In the genomic region with DNA sequence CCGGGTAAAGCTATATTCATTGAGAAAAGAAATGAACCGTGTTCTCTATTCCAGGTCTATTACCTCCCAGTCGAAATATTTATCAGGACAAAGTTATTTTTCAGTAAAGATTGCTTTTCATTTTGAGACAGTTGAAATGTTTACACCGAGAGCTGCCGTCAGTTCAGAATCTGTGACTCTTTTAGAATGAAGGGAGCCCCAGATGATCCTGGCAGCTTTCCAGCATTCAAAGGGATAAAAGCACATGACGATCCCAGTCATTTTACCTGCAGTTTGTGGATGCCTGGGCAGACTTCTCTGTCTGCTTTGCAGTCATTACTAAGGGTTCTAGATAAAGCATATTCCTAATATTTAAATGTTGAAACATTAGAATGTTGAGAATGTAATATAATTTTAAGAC, we compare ENCODE assay signal across 14 mouse cellular contexts.
A peak's percentile ranks its signal among the peaks of the same experiment; 100 is the strongest.
DNase-seq lines count a peak whose midpoint lies in the region; ATAC-seq lines count a peak whose summit lies in the region.
"Had no signal": no experiment of that assay in that cellular context is flagged by ENCODE, and none has a peak within 500 bp of the region (broad histone marks: within the 10 kb centered on the region; RNA-seq: fewer than 3 reads in every experiment).

No protein-coding gene starts in this region.

- H3K27me3 ChIP-seq in heart, embryonic 10.5 days (ENCODE audit: insufficient read depth, poor library complexity, severe bottlenecking) = no peaks in the 10 kb centered on the region
- H3K27me3 ChIP-seq in liver, embryonic 12.5 days (replicated peaks) = no peaks in the 10 kb centered on the region
- H3K27me3 ChIP-seq in liver, embryonic 11.5 days (replicated peaks; ENCODE audit: control insufficient read depth, insufficient read depth, low read length) = no peaks in the 10 kb centered on the region
- H3K27me3 ChIP-seq in embryonic facial prominence, embryonic 14.5 days (replicated peaks; ENCODE audit: control insufficient read depth, insufficient read depth, low read length) = no peaks in the 10 kb centered on the region
- H3K27me3 ChIP-seq in heart, embryonic 16.5 days (ENCODE audit: control insufficient read depth, insufficient read depth, low read length) = no peaks in the 10 kb centered on the region
- H3K27me3 ChIP-seq: embryonic facial prominence, embryonic 12.5 days; liver, embryonic 15.5 days had no signal

- H3K4me2 ChIP-seq in liver, embryonic 12.5 days = no peak overlapping the region
- no peak overlapping the region for H3K4me2 ChIP-seq in liver, embryonic 11.5 days
- no peak overlapping the region for H3K4me2 ChIP-seq in embryonic facial prominence, embryonic 14.5 days (ENCODE audit: low read depth, low read length)
- peak overlapping the region; percentile 79 for H3K4me2 ChIP-seq in heart, embryonic 16.5 days (ENCODE audit: low read depth, low read length)
- H3K4me2 ChIP-seq: embryonic facial prominence, embryonic 12.5 days had no signal

- peak overlapping the region; percentile 47; the same call in 1 of the 2 replicates for H3K4me3 ChIP-seq in heart, embryonic 10.5 days
- H3K4me3 ChIP-seq in liver, embryonic 12.5 days = no peak overlapping the region
- no peak overlapping the region for H3K4me3 ChIP-seq in liver, embryonic 11.5 days (ENCODE audit: low read depth, low read length)
- no peak overlapping the region for H3K4me3 ChIP-seq in embryonic facial prominence, embryonic 14.5 days (ENCODE audit: low read depth, low read length)
- H3K4me3 ChIP-seq in heart, embryonic 16.5 days (ENCODE audit: low read length) = peak overlapping the region; percentile 49
- H3K4me3 ChIP-seq: embryonic facial prominence, embryonic 12.5 days; liver, embryonic 15.5 days had no signal

- no peak for DNase-seq in heart, embryonic 10.5 days (ENCODE audit: low spot score)
- no peak for DNase-seq in heart, adult 11 months
- DNase-seq in liver, embryonic 11.5 days (ENCODE audit: low spot score) = no peak
- no peak for DNase-seq in embryonic facial prominence, embryonic 14.5 days (ENCODE audit: low spot score)
- no peak for DNase-seq in right cerebral cortex, adult 18-20 months
- no peak for DNase-seq in ovary, postnatal 14 days (ENCODE audit: low spot score)
- DNase-seq: thymus, postnatal 4 days had no signal

- no peaks in the 10 kb centered on the region for H3K36me3 ChIP-seq in heart, embryonic 10.5 days
- no peaks in the 10 kb centered on the region for H3K36me3 ChIP-seq in liver, embryonic 12.5 days
- no peaks in the 10 kb centered on the region for H3K36me3 ChIP-seq in liver, embryonic 11.5 days (ENCODE audit: control insufficient read depth, insufficient read depth, low read length)
- no peaks in the 10 kb centered on the region for H3K36me3 ChIP-seq in embryonic facial prominence, embryonic 14.5 days (ENCODE audit: control insufficient read depth, insufficient read depth, low read length)
- H3K36me3 ChIP-seq in heart, embryonic 16.5 days (ENCODE audit: control insufficient read depth, insufficient read depth) = no peaks in the 10 kb centered on the region
- H3K36me3 ChIP-seq: embryonic facial prominence, embryonic 12.5 days; liver, embryonic 15.5 days had no signal

- H3K27ac ChIP-seq in heart, embryonic 10.5 days = peak overlapping the region; percentile 83
- peak overlapping the region; percentile 58; the same call in 1 of the 2 replicates for H3K27ac ChIP-seq in liver, embryonic 12.5 days
- H3K27ac ChIP-seq in liver, embryonic 11.5 days (ENCODE audit: low read depth, low read length) = no peak overlapping the region
- H3K27ac ChIP-seq in embryonic facial prominence, embryonic 14.5 days (replicated peaks; ENCODE audit: low read depth, low read length) = 0 out of 2 replicates have a peak overlapping the region, but pooled peaks have one; percentile 8
- H3K27ac ChIP-seq in heart, embryonic 16.5 days (ENCODE audit: low read length) = peak overlapping the region; percentile 61
- H3K27ac ChIP-seq: embryonic facial prominence, embryonic 12.5 days; kidney, postnatal 0 days; liver, embryonic 15.5 days had no signal

- peaks cover 48% of the 10 kb centered on the region for H3K4me1 ChIP-seq in heart, embryonic 10.5 days
- H3K4me1 ChIP-seq in liver, embryonic 12.5 days = peaks cover 67% of the 10 kb centered on the region
- H3K4me1 ChIP-seq in liver, embryonic 11.5 days (replicated peaks; ENCODE audit: control insufficient read depth, insufficient read depth, low read length) = peaks cover 25% of the 10 kb centered on the region
- H3K4me1 ChIP-seq in embryonic facial prominence, embryonic 14.5 days (ENCODE audit: control insufficient read depth, insufficient read depth, low read length) = peaks cover 3% of the 10 kb centered on the region; the same call in 1 of the 2 replicates
- H3K4me1 ChIP-seq in heart, embryonic 16.5 days (ENCODE audit: control insufficient read depth, insufficient read depth, low read length) = peaks cover 23% of the 10 kb centered on the region

- WGBS in heart, embryonic 10.5 days = 45% methylated on average over 6 of the region's 6 CpGs
- 64% methylated on average over 6 of the region's 6 CpGs for WGBS in liver, embryonic 12.5 days (ENCODE audit: insufficient replicate concordance)
- WGBS in liver, embryonic 11.5 days = 65% methylated on average over 6 of the region's 6 CpGs
- 42% methylated on average over 6 of the region's 6 CpGs for WGBS in embryonic facial prominence, embryonic 14.5 days
- 18% methylated on average over 6 of the region's 6 CpGs for WGBS in heart, embryonic 16.5 days

- ATAC-seq in liver, embryonic 12.5 days = no peak
- no peak for ATAC-seq in liver, embryonic 11.5 days (replicated peaks; ENCODE audit: low FRiP score)
- no peak for ATAC-seq in embryonic facial prominence, embryonic 14.5 days (ENCODE audit: low read depth)
- no peak for ATAC-seq in heart, embryonic 16.5 days (replicated peaks; ENCODE audit: extremely low read depth, insufficient read depth, low FRiP score)
- ATAC-seq: CD4-positive, CD25-positive, alpha-beta regulatory T cell, adult 4 months; midbrain, embryonic 16.5 days had no signal

- no peak overlapping the region for H3K9ac ChIP-seq in liver, embryonic 12.5 days
- H3K9ac ChIP-seq in liver, embryonic 11.5 days (ENCODE audit: low read depth, low read length) = no peak overlapping the region
- H3K9ac ChIP-seq in embryonic facial prominence, embryonic 14.5 days (ENCODE audit: low read depth, low read length) = no peak overlapping the region
- H3K9ac ChIP-seq in heart, embryonic 16.5 days (ENCODE audit: low read length) = peak overlapping the region; percentile 69
- H3K9ac ChIP-seq: embryonic facial prominence, embryonic 12.5 days; liver, embryonic 15.5 days had no signal

- no peaks in the 10 kb centered on the region for H3K9me3 ChIP-seq in heart, embryonic 10.5 days
- H3K9me3 ChIP-seq in liver, embryonic 12.5 days (replicated peaks) = no peaks in the 10 kb centered on the region
- no peaks in the 10 kb centered on the region for H3K9me3 ChIP-seq in liver, embryonic 11.5 days (ENCODE audit: control insufficient read depth, low read length)
- no peaks in the 10 kb centered on the region for H3K9me3 ChIP-seq in embryonic facial prominence, embryonic 14.5 days (ENCODE audit: control insufficient read depth, low read length)
- no peaks in the 10 kb centered on the region for H3K9me3 ChIP-seq in heart, embryonic 16.5 days (replicated peaks; ENCODE audit: control insufficient read depth, low read length)
- H3K9me3 ChIP-seq: embryonic facial prominence, embryonic 12.5 days; liver, embryonic 15.5 days had no signal

Comparison
In these comparisons a context has a peak if more than half of its experiments do, and no peak if none do; other contexts are left out.
1. H3K4me3 ChIP-seq: peak in heart, embryonic 10.5 days (single experiment) and heart, embryonic 16.5 days (single experiment); none in liver, embryonic 12.5 days (single experiment), liver, embryonic 11.5 days (single experiment) and embryonic facial prominence, embryonic 14.5 days (single experiment).